Mouse (Mus musculus) hindbrain, postnatal 0 days (tissue): Measurements from ENCODE around the gene Arhgef17. TPM values are rescaled to one million over a fixed set of nuclear protein-coding genes. Genes with fewer than 3 reads are reported as not detected.

Experiments
- ATAC-seq: fragments of 200-750 bp; cut with Nextera tagmentation; 2 replicates; pipeline ENCODE4 v1.8.0; 2017; ENCODE audit warnings: mild to moderate bottlenecking, moderate TSS enrichment, moderate library complexity
- DNase-seq: peaks from one replicate; pipeline ENCODE4 v3.0.0-alpha.2; 2015; ENCODE audit warnings: low spot score
- H3K27ac ChIP-seq: fragments of 300-500 bp; sonication (generic); 2 replicates; pipeline ENCODE4 v1.5.1; 2014; ENCODE audit warnings: mild to moderate bottlenecking
- H3K27me3 ChIP-seq: fragments of 300-500 bp; sonication (generic); 2 replicates; pipeline ENCODE4 v1.6.1; 2014; ENCODE audit warnings: low read length, mixed read lengths; ENCODE audit not compliant: insufficient read depth
- H3K36me3 ChIP-seq: fragments of 300-500 bp; sonication (generic); 2 replicates; pipeline ENCODE4 v1.6.1; 2014; ENCODE audit warnings: low read length, mixed read lengths; ENCODE audit not compliant: insufficient read depth
- H3K4me1 ChIP-seq: fragments of 300-500 bp; sonication (generic); 2 replicates; pipeline ENCODE4 v1.6.1; 2014; ENCODE audit warnings: antibody characterized with exemption, low read length, mixed read lengths; ENCODE audit not compliant: insufficient read depth
- H3K4me2 ChIP-seq: fragments of 300-500 bp; sonication (generic); 2 replicates; pipeline ENCODE4 v1.6.1; 2014; ENCODE audit warnings: low read depth, mild to moderate bottlenecking, low read length, moderate library complexity, mixed read lengths
- H3K4me3 ChIP-seq: fragments of 300-500 bp; sonication (generic); 2 replicates; pipeline ENCODE4 v1.5.1; 2014; ENCODE audit warnings: low read length
- H3K9ac ChIP-seq: fragments of 300-500 bp; sonication (generic); replicated peaks from 2 replicates; pipeline ENCODE4 v1.6.1; 2014; ENCODE audit warnings: mild to moderate bottlenecking, low read length, moderate library complexity, mixed read lengths
- H3K9me3 ChIP-seq: fragments of 300-500 bp; sonication (generic); 2 replicates; pipeline ENCODE4 v1.6.1; 2016; ENCODE audit warnings: low read length, mixed read lengths
- CTCF ChIP-seq: IDR thresholded peaks from 2 replicates; pipeline ENCODE4 v1.5.1; 2016; ENCODE audit warnings: antibody characterized with exemption, control low read depth, low read depth
- WGBS: fragments of 180-500 bp; shearing (Covaris S2); extraction: QIAGEN DNeasy Blood & Tissue Kit; methylation state at CpG from one replicate; pipeline ENCODE4 v1.1.7; 2014; 5-methylcytosine and 5-hydroxymethylcytosine counted together
- polyA plus RNA-seq: library from polyadenylated mRNA; unstranded; fragments of >200 nt; fragmentation: Nextera tagmentation; extraction: Ambion mirVana; gene quantifications from 2 replicates; pipeline ENCODE4 v1.2.1, GENCODE M21; 2015
- total RNA-seq: library from RNA; depleted of rRNA; stranded (reverse); fragments of >200 nt; gene quantifications from 2 replicates; pipeline ENCODE4 v1.2.3, GENCODE M21; 2014; rRNA removed

Arhgef17 gene
- total RNA-seq: 72.3 and 74.5 TPM in 2 replicates
- polyA plus RNA-seq: 8.1 and 10.1 TPM in 2 replicates

GRCm38 (mm10) chr7:100931926-100932480, at the start of gene Arhgef17:
Gene Arhgef17 (minus strand): TSS chr7:100932107.
- DNase-seq (peak; percentile 73), ATAC-seq (peak; percentile 70)
- H3K27ac ChIP-seq: peak within 1 kb of the TSS; percentile 72
- no peaks in the 10 kb centered on the region for H3K36me3 ChIP-seq
- peaks cover 8% of the 10 kb centered on the region; the same call in 1 of the 2 replicates for H3K4me1 ChIP-seq
- H3K27me3 ChIP-seq: peaks cover 10% of the 10 kb centered on the region
- H3K9ac ChIP-seq: peak within 1 kb of the TSS; percentile 48
- no peak for TF ChIP-seq CTCF
- WGBS: under 1% methylated on average over 33 of the region's 35 CpGs
- peak within 1 kb of the TSS; percentile 51 for H3K4me3 ChIP-seq
- no peaks in the 10 kb centered on the region for H3K9me3 ChIP-seq
- peak within 1 kb of the TSS; percentile 85 for H3K4me2 ChIP-seq

- DNase-seq (peak; percentile 52), ATAC-seq (0 out of 2 replicates have a peak, but pooled peaks have one; percentile 21)
- no peak for TF ChIP-seq CTCF
- Histone ChIP-seq H3K4me2 (no peak overlapping the region), H3K36me3 (no peaks in the 10 kb centered on the region), H3K27me3 (peaks cover 7% of the 10 kb centered on the region; the same call in 1 of the 2 replicates), H3K4me1 (peaks cover 6% of the 10 kb centered on the region), H3K4me3 (no peak overlapping the region), H3K9me3 (no peaks in the 10 kb centered on the region), H3K9ac (no peak overlapping the region), H3K27ac (no peak overlapping the region)
- 36% methylated on average over 2 of the region's 2 CpGs for WGBS
Observed at GRCm38 (mm10) chr7:100979175-100979574, 47.3 kb upstream of the Arhgef17 start.

- H3K36me3 ChIP-seq: no peaks in the 10 kb centered on the region
- H3K27me3 ChIP-seq: peaks cover 8% of the 10 kb centered on the region; the same call in 1 of the 2 replicates
- TF ChIP-seq CTCF: no peak
- no peak overlapping the region for H3K4me3 ChIP-seq
- H3K27ac ChIP-seq: no peak overlapping the region
- H3K9ac ChIP-seq: no peak overlapping the region
- ATAC-seq (no peak), DNase-seq (no peak)
- 82% methylated on average over 5 of the region's 5 CpGs for WGBS
- no peak overlapping the region for H3K4me2 ChIP-seq
- no peaks in the 10 kb centered on the region for H3K9me3 ChIP-seq
- H3K4me1 ChIP-seq: peaks cover 7% of the 10 kb centered on the region
Observed at GRCm38 (mm10) chr7:100978171-100978570, 46.3 kb upstream of the Arhgef17 start.

GRCm38 (mm10) chr7:100974135-100974903, 42.4 kb upstream of the Arhgef17 start, which contains the start of gene P2ry6:
Gene P2ry6 (minus strand): TSS chr7:100974649.
- TF ChIP-seq CTCF: no peak
- H3K27ac ChIP-seq: no peak within 1 kb of the TSS
- no peaks in the 10 kb centered on the region for H3K36me3 ChIP-seq
- peak within 1 kb of the TSS; percentile 53 for H3K4me2 ChIP-seq
- ATAC-seq (peak; percentile 63), DNase-seq (peak; percentile 51)
- 6% methylated on average over 36 of the region's 36 CpGs for WGBS
- H3K9me3 ChIP-seq: no peaks in the 10 kb centered on the region
- peaks cover 7% of the 10 kb centered on the region for H3K4me1 ChIP-seq
- peaks cover 8% of the 10 kb centered on the region; the same call in 1 of the 2 replicates for H3K27me3 ChIP-seq
- peak within 1 kb of the TSS; percentile 30; the same call in 1 of the 2 replicates for H3K9ac ChIP-seq
- H3K4me3 ChIP-seq: peak within 1 kb of the TSS; percentile 27

GRCm38 (mm10) chr7:100972875-100973274, 41.0 kb upstream of the Arhgef17 start:
- no peak for TF ChIP-seq CTCF
- Histone ChIP-seq H3K4me3 (no peak overlapping the region), H3K9me3 (no peaks in the 10 kb centered on the region), H3K27me3 (peaks cover 8% of the 10 kb centered on the region; the same call in 1 of the 2 replicates), H3K4me2 (no peak overlapping the region), H3K27ac (no peak overlapping the region), H3K36me3 (no peaks in the 10 kb centered on the region), H3K4me1 (peaks cover 7% of the 10 kb centered on the region), H3K9ac (no peak overlapping the region)
- WGBS: 41% methylated on average over 3 of the region's 3 CpGs
- DNase-seq (no peak), ATAC-seq (no peak)

- H3K9me3 ChIP-seq: no peaks in the 10 kb centered on the region
- TF ChIP-seq CTCF: no peak
- no peak overlapping the region for H3K27ac ChIP-seq
- H3K9ac ChIP-seq: no peak overlapping the region
- no peaks in the 10 kb centered on the region for H3K36me3 ChIP-seq
- no peak overlapping the region for H3K4me3 ChIP-seq
- H3K4me2 ChIP-seq: no peak overlapping the region
- ATAC-seq: no peak
- H3K4me1 ChIP-seq: 0 out of 2 replicates have a peak, but pooled peaks cover under 1% of the 10 kb centered on the region
- no peaks in the 10 kb centered on the region for H3K27me3 ChIP-seq
- WGBS: 77% methylated on average over 10 of the region's 10 CpGs
- DNase-seq: no peak
Observed at GRCm38 (mm10) chr7:100968874-100969659, 37.2 kb upstream of the Arhgef17 start.
